Mouse (Mus musculus) small intestine, adult 2 months (tissue): ENCODE results near the gene Wnt6. TPM values are rescaled to one million over a fixed set of nuclear protein-coding genes. Genes with fewer than 3 reads are reported as not detected.

ENCODE experiments used
- H3K27ac ChIP-seq: fragments of 200-500 bp; 2 replicates; pipeline ENCODE4 v1.5.1; 2012; ENCODE audit warnings: low read depth, low read length, control low read depth, inconsistent platforms; ENCODE audit not compliant: insufficient read depth
- H3K27me3 ChIP-seq: fragments of 200-500 bp; 2 replicates; pipeline ENCODE4 v1.6.1; 2012; ENCODE audit warnings: mild to moderate bottlenecking, moderate library complexity, low read length, inconsistent platforms; ENCODE audit not compliant: control insufficient read depth, insufficient read depth
- H3K36me3 ChIP-seq: fragments of 200-500 bp; 2 replicates; pipeline ENCODE4 v1.6.1; 2012; ENCODE audit warnings: mild to moderate bottlenecking, low read length, control low read depth, inconsistent platforms; ENCODE audit not compliant: control insufficient read depth, insufficient read depth
- H3K4me1 ChIP-seq: fragments of 200-500 bp; 2 replicates; pipeline ENCODE4 v1.6.1; 2012; ENCODE audit warnings: low read length, inconsistent platforms, mixed read lengths; ENCODE audit not compliant: control insufficient read depth, insufficient read depth, insufficient read length
- H3K4me3 ChIP-seq: fragments of 200-500 bp; 2 replicates; pipeline ENCODE4 v1.5.1; 2012; ENCODE audit warnings: low read depth, mild to moderate bottlenecking, control low read depth, inconsistent platforms, low read length, moderate library complexity
- CTCF ChIP-seq: fragments of 200-500 bp; IDR thresholded peaks from 2 replicates; pipeline ENCODE4 v1.5.1; 2012; ENCODE audit warnings: low read depth, mild to moderate bottlenecking, control low read depth, inconsistent platforms, low read length, moderate library complexity, mixed read lengths; ENCODE audit not compliant: insufficient replicate concordance, insufficient read length; ENCODE audit errors: extremely low read depth
- POLR2A ChIP-seq: fragments of 200-500 bp; IDR thresholded peaks from 2 replicates; pipeline ENCODE4 v1.6.1; 2012; ENCODE audit warnings: low read depth, mild to moderate bottlenecking, control low read depth, inconsistent platforms, low read length, moderate library complexity
- WGBS: fragments of 180-500 bp; shearing (Covaris S2); methylation state at CpG from one replicate; pipeline ENCODE4 v1.1.7; 2018; 5-methylcytosine and 5-hydroxymethylcytosine counted together
- polyA plus RNA-seq: library from polyadenylated mRNA; depleted of rRNA; stranded (reverse); fragments of >200 nt; gene quantifications from 2 replicates; pipeline ENCODE4 v1.2.3, GENCODE M21; 2012; rRNA removed

The Wnt6 gene
- 2.0 and 6.0 TPM in 2 replicates for polyA plus RNA-seq

GRCm38 (mm10) chr1:74771845-74771930 is at the start of gene Wnt6:
Gene Wnt6, plus strand, starts transcription at chr1:74771892.
- WGBS = no CpG with 5 or more reads among the region's 8 CpGs
- peaks cover 5% of the 10 kb centered on the region for H3K4me1 ChIP-seq
- no peak within 1 kb of the TSS for H3K27ac ChIP-seq
- peak within 1 kb of the TSS; percentile 40 for H3K4me3 ChIP-seq
- TF ChIP-seq CTCF = no peak
- no peak for TF ChIP-seq POLR2A
- peaks cover 43% of the 10 kb centered on the region for H3K27me3 ChIP-seq
- no peaks in the 10 kb centered on the region for H3K36me3 ChIP-seq

DNA sequence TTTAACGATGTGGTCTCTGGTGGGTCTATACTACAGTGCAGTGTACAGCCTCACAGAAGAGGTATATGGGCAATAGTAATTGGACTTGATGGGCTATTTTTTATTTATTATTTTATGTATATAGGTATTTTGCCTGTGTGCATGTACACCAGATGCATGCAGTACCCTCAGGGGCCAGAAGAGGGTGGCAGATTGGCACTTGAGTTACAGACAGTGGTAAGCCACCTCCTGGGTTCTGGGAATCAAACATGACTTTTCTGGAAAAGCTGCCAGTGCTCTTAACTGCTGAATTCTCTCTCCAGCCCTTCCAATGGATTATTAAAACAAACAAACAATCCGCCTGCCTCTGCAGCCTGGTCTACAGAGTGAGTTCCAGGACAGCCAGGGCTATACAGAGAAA is 47.9 kb upstream of the Wnt6 start:
- no peak overlapping the region for H3K4me3 ChIP-seq
- WGBS = 88% methylated on average over 2 of the region's 2 CpGs

DNA sequence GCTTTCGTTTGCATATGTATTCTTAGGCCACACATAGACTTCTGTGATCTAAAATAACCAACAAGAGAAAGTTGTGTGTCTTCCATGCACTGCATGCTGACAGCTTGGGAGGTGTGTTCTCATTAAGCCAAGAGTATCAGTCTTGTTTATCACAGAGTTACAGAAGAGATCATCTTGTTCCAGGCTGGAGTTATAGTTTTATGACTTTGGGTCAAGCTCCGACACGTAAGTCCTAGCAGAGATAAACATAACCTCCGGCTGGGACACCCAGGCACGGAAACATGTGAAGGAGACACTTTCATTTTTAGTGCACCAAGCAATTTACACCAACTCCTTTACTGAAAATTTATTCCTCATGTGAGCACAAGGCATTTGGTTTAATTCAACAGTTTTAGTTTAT is 45.6 kb upstream of the Wnt6 start:
- Histone ChIP-seq H3K27me3 (no peaks in the 10 kb centered on the region), H3K4me3 (no peak overlapping the region), H3K27ac (peak overlapping the region; percentile 93), H3K4me1 (peaks cover 9% of the 10 kb centered on the region; the same call in 1 of the 2 replicates), H3K36me3 (no peaks in the 10 kb centered on the region)
- TF ChIP-seq CTCF (no peak), POLR2A (no peak)
- WGBS = 25% methylated on average over 5 of the region's 5 CpGs

More for the DNA sequence above, 47.9 kb upstream of the Wnt6 start:
- H3K27me3 ChIP-seq = no peaks in the 10 kb centered on the region
- TF ChIP-seq POLR2A (no peak), CTCF (peak; percentile 53; the same call in 1 of the 2 replicates)
- no peak overlapping the region for H3K27ac ChIP-seq
- peaks cover 9% of the 10 kb centered on the region; the same call in 1 of the 2 replicates for H3K4me1 ChIP-seq
- H3K36me3 ChIP-seq = 0 out of 2 replicates have a peak, but pooled peaks cover 4% of the 10 kb centered on the region

DNA sequence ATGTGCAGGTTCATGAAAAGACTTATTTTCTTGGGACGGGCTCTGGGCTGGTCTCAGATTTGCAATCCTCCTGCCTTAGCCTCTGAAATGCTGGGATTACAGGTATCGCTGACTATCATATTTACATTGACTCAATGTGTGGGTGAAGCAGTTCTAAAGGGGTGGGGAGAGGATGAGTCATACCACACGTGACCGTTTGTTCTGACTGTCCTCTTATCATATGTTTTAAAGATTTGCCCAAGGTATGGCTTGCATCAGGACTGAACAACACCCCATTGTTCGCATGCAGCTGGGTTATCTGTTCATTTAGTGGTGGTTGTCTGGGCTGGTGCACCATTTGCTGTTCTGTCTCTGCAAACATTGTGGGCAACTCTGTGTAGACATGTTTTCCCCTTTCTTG is 45.0 kb upstream of the Wnt6 start:
- Histone ChIP-seq H3K27me3 (no peaks in the 10 kb centered on the region), H3K4me3 (no peak overlapping the region), H3K36me3 (no peaks in the 10 kb centered on the region), H3K27ac (peak overlapping the region; percentile 81), H3K4me1 (peaks cover 9% of the 10 kb centered on the region; the same call in 1 of the 2 replicates)
- TF ChIP-seq CTCF (no peak), POLR2A (no peak)
- WGBS = 20% methylated on average over 5 of the region's 5 CpGs

DNA sequence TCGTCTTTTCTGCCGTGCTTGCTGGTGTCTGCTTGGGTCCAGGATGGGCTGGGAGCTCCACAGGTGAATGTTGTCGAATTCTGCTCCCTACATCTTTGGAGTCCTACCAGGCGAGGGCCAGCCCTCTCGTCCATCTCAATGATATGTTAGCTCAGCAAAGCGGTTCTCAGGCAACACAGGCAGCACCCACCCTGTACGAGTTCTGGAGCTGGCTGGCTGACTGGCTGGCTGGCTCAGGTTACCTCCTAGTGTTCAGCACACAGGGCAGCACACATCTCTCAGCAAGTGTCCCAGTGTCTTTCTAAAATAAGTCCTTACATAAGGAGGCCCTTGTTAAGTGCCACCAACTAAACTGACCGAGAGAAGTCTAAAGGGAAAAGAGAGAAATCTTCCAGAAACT is 43.2 kb upstream of the Wnt6 start:
- TF ChIP-seq POLR2A (no peak), CTCF (no peak)
- 83% methylated on average over 8 of the region's 8 CpGs for WGBS
- Histone ChIP-seq H3K27ac (no peak overlapping the region), H3K36me3 (0 out of 2 replicates have a peak, but pooled peaks cover 1% of the 10 kb centered on the region), H3K4me1 (peaks cover 7% of the 10 kb centered on the region; the same call in 1 of the 2 replicates), H3K4me3 (no peak overlapping the region), H3K27me3 (no peaks in the 10 kb centered on the region)

DNA sequence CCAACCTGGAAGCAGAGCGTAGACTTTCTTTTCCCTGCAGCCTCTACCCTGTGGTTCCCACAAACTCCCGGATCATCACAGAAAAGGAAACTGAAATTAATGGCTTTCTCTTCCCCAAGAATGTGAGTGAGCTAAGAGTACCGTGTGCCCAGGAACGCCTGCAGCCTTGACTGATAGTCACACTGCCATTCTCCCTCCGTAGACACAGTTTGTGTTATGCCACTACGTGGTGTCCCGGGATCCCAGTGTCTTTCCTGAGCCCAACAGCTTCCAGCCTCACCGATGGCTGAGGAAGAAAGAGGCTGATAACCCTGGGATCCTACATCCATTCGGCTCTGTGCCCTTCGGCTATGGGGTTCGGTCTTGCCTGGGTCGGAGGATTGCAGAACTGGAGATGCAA is 34.7 kb upstream of the Wnt6 start:
- TF ChIP-seq POLR2A = no peak
- no peak for TF ChIP-seq CTCF
- WGBS = 81% methylated on average over 12 of the region's 12 CpGs
- H3K27me3 ChIP-seq = no peaks in the 10 kb centered on the region
- no peak overlapping the region for H3K4me3 ChIP-seq
- no peak overlapping the region for H3K27ac ChIP-seq
- peaks cover 13% of the 10 kb centered on the region for H3K36me3 ChIP-seq
- no peaks in the 10 kb centered on the region for H3K4me1 ChIP-seq

GRCm38 (mm10) chr1:74737500-74737899 is 34.2 kb upstream of the Wnt6 start:
- no peak for TF ChIP-seq POLR2A
- TF ChIP-seq CTCF = no peak
- H3K27me3 ChIP-seq = no peaks in the 10 kb centered on the region
- WGBS = 86% methylated on average over 7 of the region's 7 CpGs
- H3K27ac ChIP-seq = no peak overlapping the region
- H3K36me3 ChIP-seq = peaks cover 13% of the 10 kb centered on the region
- no peak overlapping the region for H3K4me3 ChIP-seq
- H3K4me1 ChIP-seq = no peaks in the 10 kb centered on the region

- Histone ChIP-seq H3K4me3 (no peak overlapping the region), H3K27ac (no peak overlapping the region), H3K4me1 (no peaks in the 10 kb centered on the region), H3K36me3 (peaks cover 10% of the 10 kb centered on the region), H3K27me3 (no peaks in the 10 kb centered on the region)
- WGBS = 88% methylated on average over 7 of the region's 7 CpGs
- TF ChIP-seq POLR2A = no peak
- TF ChIP-seq CTCF = no peak
Measured at GRCm38 (mm10) chr1:74740846-74741245, 30.8 kb upstream of the Wnt6 start.
